Mouse (Mus musculus) neural tube, embryonic 14.5 days (tissue): ENCODE measurements at regions not wholly inside any gene's neighbourhood (a gene's known extent, or its start where the extent isn't known, plus 50 kb on each side); places are given as distances from the start of the nearest gene placed in this dataset.
A peak's percentile ranks its signal among the peaks of the same experiment; 100 is the strongest.

Experiments
- ATAC-seq: fragments of 200-750 bp; cut with Nextera tagmentation; 2 replicates; pipeline ENCODE4 v1.8.0; 2017; ENCODE audit warnings: low read depth, mild to moderate bottlenecking, moderate TSS enrichment, moderate library complexity
- H3K27ac ChIP-seq: fragments of 300-500 bp; sonication (generic); 2 replicates; pipeline ENCODE4 v1.5.1; 2014; ENCODE audit warnings: low read depth, mild to moderate bottlenecking, control low read depth, low read length, moderate library complexity, mixed read lengths
- H3K27me3 ChIP-seq: fragments of 300-500 bp; sonication (generic); 2 replicates; pipeline ENCODE4 v1.6.1; 2014; ENCODE audit warnings: low read length; ENCODE audit not compliant: control insufficient read depth, insufficient read depth
- H3K36me3 ChIP-seq: fragments of 300-500 bp; sonication (generic); 2 replicates; pipeline ENCODE4 v1.6.1; 2014; ENCODE audit warnings: low read length, mixed read lengths; ENCODE audit not compliant: control insufficient read depth, insufficient read depth
- H3K4me1 ChIP-seq: fragments of 300-500 bp; sonication (generic); 2 replicates; pipeline ENCODE4 v1.6.1; 2014; ENCODE audit warnings: low read length; ENCODE audit not compliant: control insufficient read depth, insufficient read depth
- H3K4me2 ChIP-seq: fragments of 300-500 bp; sonication (generic); 2 replicates; pipeline ENCODE4 v1.6.1; 2014; ENCODE audit warnings: mild to moderate bottlenecking, low read depth, low read length, control low read depth
- H3K4me3 ChIP-seq: fragments of 300-500 bp; sonication (generic); 2 replicates; pipeline ENCODE4 v1.5.1; 2014; ENCODE audit warnings: low read depth, low read length, control low read depth, mixed read lengths
- H3K9ac ChIP-seq: fragments of 300-500 bp; sonication (generic); replicated peaks from 2 replicates; pipeline ENCODE4 v1.6.1; 2014; ENCODE audit warnings: low read depth, mild to moderate bottlenecking, control low read depth, low read length, mixed read lengths
- H3K9me3 ChIP-seq: fragments of 300-500 bp; sonication (generic); 2 replicates; pipeline ENCODE4 v1.6.1; 2016; ENCODE audit warnings: low read length; ENCODE audit not compliant: control insufficient read depth
- WGBS: fragments of 180-500 bp; shearing (Covaris S2); extraction: QIAGEN DNeasy Blood & Tissue Kit; methylation state at CpG from one replicate; pipeline ENCODE4 v1.1.7; 2014; 5-methylcytosine and 5-hydroxymethylcytosine counted together

GRCm38 (mm10) chr13:110667276-110667956, 272.6 kb downstream of the Plk2 start:
- Histone ChIP-seq H3K36me3 (no peaks in the 10 kb centered on the region), H3K4me3 (no peak overlapping the region), H3K4me1 (no peaks in the 10 kb centered on the region), H3K4me2 (no peak overlapping the region), H3K27me3 (no peaks in the 10 kb centered on the region), H3K9me3 (no peaks in the 10 kb centered on the region), H3K27ac (no peak overlapping the region), H3K9ac (no peak overlapping the region)
- no peak for ATAC-seq
- 56% methylated on average over 7 of the region's 7 CpGs for WGBS

- Histone ChIP-seq H3K9ac (no peak overlapping the region), H3K27ac (no peak overlapping the region), H3K4me1 (no peaks in the 10 kb centered on the region), H3K4me2 (no peak overlapping the region), H3K36me3 (no peaks in the 10 kb centered on the region), H3K27me3 (no peaks in the 10 kb centered on the region), H3K9me3 (no peaks in the 10 kb centered on the region), H3K4me3 (no peak overlapping the region)
- no peak for ATAC-seq
- 67% methylated on average over 2 of the region's 2 CpGs for WGBS
Observed at GRCm38 (mm10) chr13:110673536-110673935, 278.7 kb downstream of the Plk2 start.

GRCm38 (mm10) chr13:110683259-110684041, 288.6 kb downstream of the Plk2 start:
- Histone ChIP-seq H3K9me3 (no peaks in the 10 kb centered on the region), H3K27ac (no peak overlapping the region), H3K27me3 (no peaks in the 10 kb centered on the region), H3K4me3 (no peak overlapping the region), H3K4me2 (no peak overlapping the region), H3K9ac (no peak overlapping the region), H3K36me3 (no peaks in the 10 kb centered on the region), H3K4me1 (no peaks in the 10 kb centered on the region)
- 76% methylated on average over 11 of the region's 11 CpGs for WGBS
- no peak for ATAC-seq

GRCm38 (mm10) chr13:110688796-110689195, 293.9 kb downstream of the Plk2 start:
- H3K4me2 ChIP-seq = no peak overlapping the region
- H3K4me3 ChIP-seq = no peak overlapping the region
- WGBS = 87% methylated on average over 3 of the region's 3 CpGs
- no peaks in the 10 kb centered on the region for H3K9me3 ChIP-seq
- H3K9ac ChIP-seq = no peak overlapping the region
- ATAC-seq = no peak
- no peak overlapping the region for H3K27ac ChIP-seq
- no peaks in the 10 kb centered on the region for H3K4me1 ChIP-seq
- no peaks in the 10 kb centered on the region for H3K27me3 ChIP-seq
- no peaks in the 10 kb centered on the region for H3K36me3 ChIP-seq

GRCm38 (mm10) chr13:110690501-110691255, 295.8 kb downstream of the Plk2 start:
- ATAC-seq = peak; percentile 51; the same call in 1 of the 2 replicates
- Histone ChIP-seq H3K27me3 (no peaks in the 10 kb centered on the region), H3K27ac (no peak overlapping the region), H3K9me3 (no peaks in the 10 kb centered on the region), H3K4me3 (no peak overlapping the region), H3K9ac (no peak overlapping the region), H3K4me2 (no peak overlapping the region), H3K36me3 (no peaks in the 10 kb centered on the region), H3K4me1 (no peaks in the 10 kb centered on the region)
- 41% methylated on average over 10 of the region's 10 CpGs for WGBS

- WGBS = 82% methylated on average over 5 of the region's 5 CpGs
- no peaks in the 10 kb centered on the region for H3K9me3 ChIP-seq
Observed at GRCm38 (mm10) chr13:110692696-110693095, 297.9 kb downstream of the Plk2 start.

GRCm38 (mm10) chr13:110694876-110695275, 300.0 kb downstream of the Plk2 start:
- Histone ChIP-seq H3K4me2 (no peak overlapping the region), H3K9ac (no peak overlapping the region), H3K9me3 (no peaks in the 10 kb centered on the region), H3K4me3 (no peak overlapping the region), H3K36me3 (no peaks in the 10 kb centered on the region), H3K4me1 (no peaks in the 10 kb centered on the region), H3K27me3 (no peaks in the 10 kb centered on the region), H3K27ac (no peak overlapping the region)
- no peak for ATAC-seq
- 71% methylated on average over 6 of the region's 6 CpGs for WGBS

More at GRCm38 (mm10) chr13:110692696-110693095, 297.9 kb downstream of the Plk2 start:
- Histone ChIP-seq H3K27me3 (no peaks in the 10 kb centered on the region), H3K4me1 (no peaks in the 10 kb centered on the region), H3K4me3 (no peak overlapping the region), H3K36me3 (no peaks in the 10 kb centered on the region), H3K4me2 (no peak overlapping the region), H3K9ac (no peak overlapping the region), H3K27ac (no peak overlapping the region)
- no peak for ATAC-seq

GRCm38 (mm10) chr13:110696549-110696948, 301.7 kb downstream of the Plk2 start:
- no peak for ATAC-seq
- Histone ChIP-seq H3K4me2 (no peak overlapping the region), H3K36me3 (no peaks in the 10 kb centered on the region), H3K4me1 (no peaks in the 10 kb centered on the region), H3K27me3 (no peaks in the 10 kb centered on the region), H3K27ac (no peak overlapping the region), H3K9ac (no peak overlapping the region), H3K9me3 (no peaks in the 10 kb centered on the region), H3K4me3 (no peak overlapping the region)
- 74% methylated on average over 5 of the region's 5 CpGs for WGBS

GRCm38 (mm10) chr13:110704261-110704660, 309.4 kb downstream of the Plk2 start:
- H3K4me1 ChIP-seq = no peaks in the 10 kb centered on the region
- ATAC-seq = no peak
- no peak overlapping the region for H3K4me3 ChIP-seq
- H3K9me3 ChIP-seq = no peaks in the 10 kb centered on the region
- no peak overlapping the region for H3K9ac ChIP-seq
- H3K36me3 ChIP-seq = no peaks in the 10 kb centered on the region
- 77% methylated on average over 2 of the region's 2 CpGs for WGBS
- no peaks in the 10 kb centered on the region for H3K27me3 ChIP-seq
- no peak overlapping the region for H3K27ac ChIP-seq
- H3K4me2 ChIP-seq = no peak overlapping the region
